Mouse (Mus musculus) lung, adult 2 months (tissue): ENCODE results near the gene Traf3ip2. TPM values are rescaled to one million over a fixed set of nuclear protein-coding genes. Genes with fewer than 3 reads are reported as not detected.

Experiments
- DNase-seq: peaks from one replicate; pipeline ENCODE4 v3.0.0; 2022
- H3K4me1 ChIP-seq: fragments of 200-500 bp; 2 replicates; pipeline ENCODE4 v1.6.1; 2011; ENCODE audit warnings: low read length; ENCODE audit not compliant: control insufficient read depth, insufficient read depth
- H3K4me3 ChIP-seq: fragments of 200-500 bp; replicated peaks from 2 replicates; pipeline ENCODE3; 2011; ENCODE audit warnings: low read depth, mild to moderate bottlenecking, control low read depth, low read length; ENCODE audit errors: extremely low read depth
- CTCF ChIP-seq: fragments of 200-500 bp; IDR thresholded peaks from 2 replicates; pipeline ENCODE4 v1.5.1; 2011; ENCODE audit warnings: mild to moderate bottlenecking, low read length, control low read depth; ENCODE audit not compliant: insufficient read depth
- POLR2A ChIP-seq: fragments of 200-500 bp; IDR thresholded peaks from 2 replicates; pipeline ENCODE4 v1.6.1; 2011; ENCODE audit warnings: low read depth, mild to moderate bottlenecking, control low read depth, low read length, borderline replicate concordance; ENCODE audit errors: extremely low read depth
- WGBS: fragments of 180-500 bp; shearing (Covaris S2); methylation state at CpG from one replicate; pipeline ENCODE4 v1.1.7; 2018; 5-methylcytosine and 5-hydroxymethylcytosine counted together
- polyA plus RNA-seq: library from polyadenylated mRNA; depleted of rRNA; stranded (reverse); fragments of >200 nt; gene quantifications from 2 replicates; pipeline ENCODE4 v1.2.3, GENCODE M21; 2012

Gene Traf3ip2
- polyA plus RNA-seq, 1 experiment = 23.2 TPM

GRCm38 (mm10) chr10:39646629-39647019 lies 33.9 kb downstream of the Traf3ip2 start:
- no peak overlapping the region for H3K4me3 ChIP-seq
- peak; percentile 40 for DNase-seq
- WGBS = 25% methylated on average over 14 of the region's 14 CpGs
- H3K4me1 ChIP-seq = peaks cover 15% of the 10 kb centered on the region
- no peak for TF ChIP-seq POLR2A
- TF ChIP-seq CTCF = no peak

- no peak overlapping the region for H3K4me3 ChIP-seq
- no peak for DNase-seq
- WGBS = 41% methylated on average over 1 of the region's 1 CpGs
- peaks cover 15% of the 10 kb centered on the region for H3K4me1 ChIP-seq
- TF ChIP-seq POLR2A = no peak
- TF ChIP-seq CTCF = no peak
These were observed 34.4 kb downstream of the Traf3ip2 start for GRCm38 (mm10) chr10:39647118-39647517.

- 93% methylated on average over 3 of the region's 3 CpGs for WGBS
- no peak for TF ChIP-seq CTCF
- no peak for TF ChIP-seq POLR2A
- H3K4me1 ChIP-seq = peaks cover 15% of the 10 kb centered on the region
- H3K4me3 ChIP-seq = no peak overlapping the region
- no peak for DNase-seq
These were observed 35.5 kb downstream of the Traf3ip2 start for GRCm38 (mm10) chr10:39648278-39648677.

DNA sequence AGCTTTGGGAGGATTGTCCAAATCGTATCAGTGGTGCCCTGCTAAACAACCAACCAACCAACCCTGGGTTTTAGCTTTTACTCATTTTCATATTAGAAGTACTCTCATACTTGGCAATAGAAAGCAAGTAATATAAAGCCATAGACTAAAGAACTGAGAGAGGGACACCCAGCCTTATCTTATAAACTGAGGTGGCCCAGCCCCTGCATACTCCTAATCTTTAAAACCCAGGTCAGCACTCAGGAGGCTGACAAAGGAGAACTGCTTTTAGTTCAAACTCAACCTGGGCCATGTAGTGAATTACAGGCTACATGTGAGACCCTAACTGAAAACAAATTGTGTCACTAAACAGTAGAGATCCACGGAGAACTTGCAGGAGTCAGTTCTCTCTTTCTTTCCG lies 36.8 kb downstream of the Traf3ip2 start:
- WGBS = 98% methylated on average over 3 of the region's 3 CpGs
- Histone ChIP-seq H3K4me1 (peaks cover 15% of the 10 kb centered on the region), H3K4me3 (no peak overlapping the region)
- TF ChIP-seq CTCF (no peak), POLR2A (no peak)
- no peak for DNase-seq

DNA sequence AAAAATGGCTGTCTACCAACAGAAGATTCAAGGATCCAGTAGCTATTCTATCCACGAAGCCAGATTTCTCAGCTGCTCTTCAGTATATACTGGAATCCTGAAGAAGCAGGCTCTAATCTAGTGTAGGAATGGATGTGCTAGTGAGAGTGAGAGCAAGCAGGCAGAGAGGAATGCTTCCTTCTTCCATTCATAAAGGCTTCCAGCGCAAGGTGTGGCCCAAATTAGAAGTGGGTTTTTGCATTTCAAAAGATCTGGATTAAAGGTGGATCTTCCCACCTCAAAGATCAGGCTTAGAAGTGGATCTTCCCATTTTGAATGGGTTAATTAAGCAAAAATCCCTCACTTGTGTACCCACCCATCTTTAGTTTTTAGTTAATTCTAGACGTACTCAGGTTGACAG lies 37.6 kb downstream of the Traf3ip2 start:
- WGBS = 97% methylated on average over 3 of the region's 3 CpGs
- TF ChIP-seq POLR2A = no peak
- no peak for TF ChIP-seq CTCF
- H3K4me3 ChIP-seq = no peak overlapping the region
- peaks cover 15% of the 10 kb centered on the region for H3K4me1 ChIP-seq
- DNase-seq = no peak

DNA sequence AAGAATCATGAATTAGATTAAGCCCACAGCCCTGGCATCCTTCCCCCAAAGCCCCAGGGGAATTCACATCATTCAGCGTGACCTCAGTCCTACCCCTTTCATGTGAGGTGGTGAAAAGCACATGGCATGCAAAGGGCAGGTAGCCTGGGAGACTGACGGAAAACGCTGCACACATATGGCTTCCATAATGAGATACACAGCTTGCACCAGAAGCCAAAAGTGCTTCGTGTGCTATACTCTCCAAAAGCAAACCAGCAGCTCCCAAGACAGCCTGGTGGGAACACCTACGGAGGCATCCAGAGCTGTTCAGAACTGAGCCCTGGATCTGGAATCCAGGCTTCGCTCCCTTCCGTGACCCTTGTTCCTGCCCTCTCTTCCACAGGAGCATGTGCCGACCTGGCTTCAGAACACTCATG lies 41.3 kb downstream of the Traf3ip2 start:
- 66% methylated on average over 8 of the region's 8 CpGs for WGBS
- no peak for DNase-seq
- TF ChIP-seq POLR2A = no peak
- no peak for TF ChIP-seq CTCF
- Histone ChIP-seq H3K4me3 (no peak overlapping the region), H3K4me1 (peaks cover 2% of the 10 kb centered on the region; the same call in 1 of the 2 replicates)

- Histone ChIP-seq H3K4me3 (no peak overlapping the region), H3K4me1 (peaks cover 15% of the 10 kb centered on the region)
- TF ChIP-seq POLR2A = no peak
- no peak for TF ChIP-seq CTCF
- WGBS = 37% methylated on average over 5 of the region's 5 CpGs
- DNase-seq = no peak
These were observed 46.2 kb downstream of the Traf3ip2 start for GRCm38 (mm10) chr10:39658901-39659410.

- WGBS = 25% methylated on average over 11 of the region's 11 CpGs
- DNase-seq = peak; percentile 59
- H3K4me1 ChIP-seq = peaks cover 15% of the 10 kb centered on the region
- TF ChIP-seq CTCF (no peak), POLR2A (no peak)
- no peak overlapping the region for H3K4me3 ChIP-seq
These were observed 46.9 kb downstream of the Traf3ip2 start for GRCm38 (mm10) chr10:39659411-39660268.

DNA sequence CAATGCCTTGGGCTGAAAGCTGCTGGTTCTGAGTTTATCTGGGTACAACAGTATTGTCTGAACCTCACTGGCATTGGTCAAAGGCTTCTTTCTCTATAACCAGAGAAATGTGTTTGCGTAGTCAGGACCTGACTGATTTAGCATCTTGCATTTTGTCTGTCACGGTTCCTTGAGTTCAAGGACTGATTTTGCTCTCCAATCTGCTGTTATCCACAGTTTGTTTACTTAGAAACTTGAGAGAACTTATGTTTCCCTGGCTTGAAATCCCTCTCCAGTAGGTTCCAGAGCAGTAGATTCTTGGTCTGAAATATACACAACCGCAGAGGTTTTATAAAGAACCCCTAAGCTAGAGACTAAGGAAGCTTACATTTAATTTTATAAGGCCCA lies 47.5 kb downstream of the Traf3ip2 start:
- 57% methylated on average over 3 of the region's 3 CpGs for whole genome bisulfite sequencing
- H3K4me3 ChIP-seq = no peak overlapping the region
- TF ChIP-seq CTCF = no peak
- TF ChIP-seq POLR2A = no peak
- no peak for DNase-seq
- peaks cover 19% of the 10 kb centered on the region for H3K4me1 ChIP-seq

DNA sequence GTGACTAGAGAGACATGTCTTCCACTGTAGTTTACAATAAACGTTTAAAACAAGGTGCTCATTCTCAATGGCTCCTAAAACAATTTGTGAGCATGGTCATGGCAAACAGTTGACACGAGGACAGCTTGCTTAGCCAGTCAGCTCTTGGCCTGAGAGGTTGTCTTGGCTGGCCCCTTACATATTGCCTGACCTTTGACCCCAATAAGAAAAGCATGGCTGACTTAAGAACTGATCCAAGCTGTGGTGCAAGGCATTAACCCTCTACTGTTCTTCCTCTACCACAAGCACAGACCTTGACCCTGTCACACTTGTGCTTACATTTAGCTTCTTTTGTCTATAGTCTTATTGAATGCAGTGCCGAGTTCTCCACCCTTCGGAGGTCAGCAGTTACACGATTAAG lies 48.0 kb downstream of the Traf3ip2 start:
- no peak for DNase-seq
- H3K4me1 ChIP-seq = peaks cover 20% of the 10 kb centered on the region
- TF ChIP-seq POLR2A (no peak), CTCF (no peak)
- H3K4me3 ChIP-seq = no peak overlapping the region
- 62% methylated on average over 5 of the region's 5 CpGs for WGBS
